Mouse (Mus musculus) heart, embryonic 11.5 days (tissue): ENCODE measurements around the gene Ankrd11. TPM values are rescaled to one million over a fixed set of nuclear protein-coding genes. Genes with fewer than 3 reads are reported as not detected.

Source experiments
- ATAC-seq: fragments of 200-750 bp; cut with Nextera tagmentation; replicated peaks from 2 replicates; pipeline ENCODE4 v1.8.0; 2017; ENCODE audit warnings: moderate library complexity; ENCODE audit not compliant: insufficient number of reproducible peaks, low FRiP score, low TSS enrichment
- H3K27ac ChIP-seq: fragments of 300-500 bp; sonication (generic); 2 replicates; pipeline ENCODE4 v1.5.1; 2014; ENCODE audit warnings: mild to moderate bottlenecking, low read depth, low read length
- H3K27me3 ChIP-seq: fragments of 300-500 bp; sonication (generic); 2 replicates; pipeline ENCODE4 v1.6.1; 2014; ENCODE audit warnings: mild to moderate bottlenecking, low read length, mixed read lengths; ENCODE audit not compliant: control insufficient read depth, insufficient read depth
- H3K36me3 ChIP-seq: fragments of 300-500 bp; sonication (generic); 2 replicates; pipeline ENCODE4 v1.6.1; 2014; ENCODE audit warnings: mild to moderate bottlenecking, low read length, moderate library complexity, mixed read lengths; ENCODE audit not compliant: control insufficient read depth, insufficient read depth
- H3K4me1 ChIP-seq: fragments of 300-500 bp; sonication (generic); 2 replicates; pipeline ENCODE4 v1.6.1; 2014; ENCODE audit warnings: low read length; ENCODE audit not compliant: control insufficient read depth, insufficient read depth
- H3K4me2 ChIP-seq: fragments of 300-500 bp; sonication (generic); 2 replicates; pipeline ENCODE4 v1.6.1; 2014; ENCODE audit warnings: mild to moderate bottlenecking, moderate library complexity
- H3K4me3 ChIP-seq: fragments of 300-500 bp; sonication (generic); 2 replicates; pipeline ENCODE4 v1.5.1; 2014; ENCODE audit warnings: low read depth, low read length
- H3K9ac ChIP-seq: fragments of 300-500 bp; sonication (generic); 2 replicates; pipeline ENCODE4 v1.6.1; 2014; ENCODE audit warnings: mild to moderate bottlenecking, low read depth, low read length, moderate library complexity
- H3K9me3 ChIP-seq: fragments of 300-500 bp; sonication (generic); replicated peaks from 2 replicates; pipeline ENCODE4 v1.6.1; 2016; ENCODE audit warnings: low read length; ENCODE audit not compliant: control insufficient read depth
- WGBS: fragments of 180-500 bp; shearing (Covaris S2); extraction: QIAGEN DNeasy Blood & Tissue Kit; methylation state at CpG from one replicate; pipeline ENCODE4 v1.1.7; 2014; ENCODE audit not compliant: insufficient replicate concordance; 5-methylcytosine and 5-hydroxymethylcytosine counted together
- polyA plus RNA-seq: library from polyadenylated mRNA; unstranded; fragments of >200 nt; fragmentation: Nextera tagmentation; extraction: Ambion mirVana; gene quantifications from 2 replicates; pipeline ENCODE4 v1.2.1, GENCODE M21; 2014

The Ankrd11 gene
- polyA plus RNA-seq, 1 experiment from 2014 or later, result 49.5 TPM

GRCm38 (mm10) chr8:123005328-123005727 is 36.7 kb downstream of the Ankrd11 start:
- no peak overlapping the region for H3K27ac ChIP-seq
- 51% methylated on average over 3 of the region's 3 CpGs for WGBS

GRCm38 (mm10) chr8:123004033-123004922 is 37.8 kb downstream of the Ankrd11 start:
- WGBS, result 59% methylated on average over 14 of the region's 14 CpGs
- Histone ChIP-seq H3K9me3 (no peaks in the 10 kb centered on the region), H3K9ac (no peak overlapping the region), H3K4me2 (no peak overlapping the region), H3K27me3 (no peaks in the 10 kb centered on the region), H3K4me1 (peaks cover 38% of the 10 kb centered on the region), H3K36me3 (no peaks in the 10 kb centered on the region), H3K27ac (0 out of 2 replicates have a peak overlapping the region, but pooled peaks have one; percentile 4), H3K4me3 (no peak overlapping the region)
- ATAC-seq, result no peak

More at GRCm38 (mm10) chr8:123005328-123005727, 36.7 kb downstream of the Ankrd11 start:
- H3K9me3 ChIP-seq, result no peaks in the 10 kb centered on the region
- H3K9ac ChIP-seq, result no peak overlapping the region
- no peaks in the 10 kb centered on the region; the same call in 1 of the 2 replicates for H3K36me3 ChIP-seq
- H3K4me2 ChIP-seq, result 0 out of 2 replicates have a peak overlapping the region, but pooled peaks have one; percentile 4
- ATAC-seq, result no peak
- H3K4me1 ChIP-seq, result peaks cover 38% of the 10 kb centered on the region
- no peak overlapping the region for H3K4me3 ChIP-seq
- no peaks in the 10 kb centered on the region for H3K27me3 ChIP-seq

GRCm38 (mm10) chr8:123000311-123000710 is 41.8 kb downstream of the Ankrd11 start:
- Histone ChIP-seq H3K4me1 (peaks cover 27% of the 10 kb centered on the region), H3K4me2 (no peak overlapping the region), H3K4me3 (no peak overlapping the region), H3K9ac (no peak overlapping the region), H3K9me3 (no peaks in the 10 kb centered on the region), H3K27me3 (no peaks in the 10 kb centered on the region), H3K36me3 (no peaks in the 10 kb centered on the region), H3K27ac (no peak overlapping the region)
- WGBS, result 70% methylated on average over 2 of the region's 2 CpGs
- ATAC-seq, result no peak

- ATAC-seq, result no peak
- WGBS, result 69% methylated on average over 4 of the region's 4 CpGs
- H3K9me3 ChIP-seq, result no peaks in the 10 kb centered on the region
- peaks cover 25% of the 10 kb centered on the region; the same call in 1 of the 2 replicates for H3K4me1 ChIP-seq
- no peaks in the 10 kb centered on the region for H3K36me3 ChIP-seq
- H3K9ac ChIP-seq, result no peak overlapping the region
- no peak overlapping the region for H3K27ac ChIP-seq
- H3K27me3 ChIP-seq, result no peaks in the 10 kb centered on the region
- H3K4me2 ChIP-seq, result no peak overlapping the region
- H3K4me3 ChIP-seq, result no peak overlapping the region
Observed at GRCm38 (mm10) chr8:122997963-122998362, 44.1 kb downstream of the Ankrd11 start.

- no peak overlapping the region for H3K4me3 ChIP-seq
- 49% methylated on average over 5 of the region's 5 CpGs for WGBS
- no peak overlapping the region for H3K27ac ChIP-seq
- no peaks in the 10 kb centered on the region for H3K36me3 ChIP-seq
- peaks cover 30% of the 10 kb centered on the region for H3K4me1 ChIP-seq
- no peak overlapping the region for H3K4me2 ChIP-seq
- H3K27me3 ChIP-seq, result no peaks in the 10 kb centered on the region
- no peak for ATAC-seq
- no peaks in the 10 kb centered on the region for H3K9me3 ChIP-seq
- H3K9ac ChIP-seq, result no peak overlapping the region
Observed at GRCm38 (mm10) chr8:122993740-122994139, 48.3 kb downstream of the Ankrd11 start.

- WGBS, result 77% methylated on average over 3 of the region's 3 CpGs
- Histone ChIP-seq H3K36me3 (no peaks in the 10 kb centered on the region), H3K4me3 (no peak overlapping the region), H3K9me3 (no peaks in the 10 kb centered on the region), H3K9ac (no peak overlapping the region), H3K27ac (no peak overlapping the region), H3K27me3 (no peaks in the 10 kb centered on the region), H3K4me2 (no peak overlapping the region), H3K4me1 (peaks cover 29% of the 10 kb centered on the region)
- ATAC-seq, result no peak
Observed at GRCm38 (mm10) chr8:122993031-122993430, 49.0 kb downstream of the Ankrd11 start.

GRCm38 (mm10) chr8:122992296-122992695 is 49.8 kb downstream of the Ankrd11 start:
- 56% methylated on average over 2 of the region's 2 CpGs for WGBS
- Histone ChIP-seq H3K4me2 (no peak overlapping the region), H3K27me3 (no peaks in the 10 kb centered on the region), H3K4me3 (no peak overlapping the region), H3K36me3 (no peaks in the 10 kb centered on the region), H3K9ac (no peak overlapping the region), H3K4me1 (peaks cover 34% of the 10 kb centered on the region), H3K27ac (no peak overlapping the region), H3K9me3 (no peaks in the 10 kb centered on the region)
- ATAC-seq, result no peak

GRCm38 (mm10) chr8:122991368-122991767 is 50.7 kb downstream of the Ankrd11 start:
- Histone ChIP-seq H3K4me2 (no peak overlapping the region), H3K27ac (no peak overlapping the region), H3K4me1 (peaks cover 38% of the 10 kb centered on the region), H3K36me3 (no peaks in the 10 kb centered on the region), H3K4me3 (no peak overlapping the region), H3K9me3 (no peaks in the 10 kb centered on the region), H3K27me3 (no peaks in the 10 kb centered on the region), H3K9ac (no peak overlapping the region)
- no peak for ATAC-seq
- WGBS, result 81% methylated on average over 5 of the region's 5 CpGs
